Mouse (Mus musculus) liver, postnatal 0 days (tissue): ENCODE measurements around the gene Slc25a12. TPM values are rescaled to one million over a fixed set of nuclear protein-coding genes. Genes with fewer than 3 reads are reported as not detected.
A peak's percentile ranks its signal among the peaks of the same experiment; 100 is the strongest.

Source experiments
- ATAC-seq: fragments of 200-750 bp; cut with Nextera tagmentation; 2 replicates; pipeline ENCODE4 v1.8.0; 2017; ENCODE audit warnings: mild to moderate bottlenecking, moderate library complexity
- DNase-seq: peaks from one replicate; pipeline ENCODE4 v3.0.0-alpha.2; 2016
- H3K27ac ChIP-seq: fragments of 300-500 bp; sonication (generic); 2 replicates; pipeline ENCODE4 v1.5.1; 2014; ENCODE audit warnings: antibody characterized with exemption, moderate library complexity, mild to moderate bottlenecking, low read depth
- H3K27me3 ChIP-seq: fragments of 300-500 bp; sonication (generic); 2 replicates; pipeline ENCODE4 v1.6.1; 2014; ENCODE audit warnings: low read length, control low read depth, mixed read lengths; ENCODE audit not compliant: insufficient read depth
- H3K36me3 ChIP-seq: fragments of 300-500 bp; sonication (generic); replicated peaks from 2 replicates; pipeline ENCODE4 v1.6.1; 2014; ENCODE audit warnings: mild to moderate bottlenecking, control low read depth, low read length, moderate library complexity, mixed read lengths; ENCODE audit not compliant: insufficient read depth
- H3K4me1 ChIP-seq: fragments of 300-500 bp; sonication (generic); 2 replicates; pipeline ENCODE4 v1.6.1; 2014; ENCODE audit warnings: antibody characterized with exemption, mild to moderate bottlenecking, control low read depth; ENCODE audit not compliant: insufficient read depth
- H3K4me2 ChIP-seq: fragments of 300-500 bp; sonication (generic); 2 replicates; pipeline ENCODE4 v1.6.1; 2014; ENCODE audit warnings: low read depth, mild to moderate bottlenecking, low read length, moderate library complexity, mixed read lengths
- H3K4me3 ChIP-seq: fragments of 300-500 bp; sonication (generic); 2 replicates; pipeline ENCODE4 v1.5.1; 2014; ENCODE audit warnings: low read depth, low read length
- H3K9ac ChIP-seq: fragments of 300-500 bp; sonication (generic); replicated peaks from 2 replicates; pipeline ENCODE4 v1.6.1; 2014; ENCODE audit warnings: mild to moderate bottlenecking, moderate library complexity
- H3K9me3 ChIP-seq: fragments of 300-500 bp; sonication (generic); 2 replicates; pipeline ENCODE4 v1.6.1; 2016; ENCODE audit warnings: mild to moderate bottlenecking, control low read depth, low read length, mixed read lengths
- CTCF ChIP-seq: sonication (generic); IDR thresholded peaks from 2 replicates; pipeline ENCODE4 v1.5.1; 2016; ENCODE audit warnings: antibody characterized with exemption, low read depth
- EP300 ChIP-seq: IDR thresholded peaks from 2 replicates; pipeline ENCODE4 v1.6.1; 2016; ENCODE audit warnings: antibody characterized with exemption, low read depth, mild to moderate bottlenecking
- WGBS: fragments of 180-500 bp; shearing (Covaris S2); extraction: QIAGEN DNeasy Blood & Tissue Kit; methylation state at CpG from one replicate; pipeline ENCODE4 v1.1.7; 2014; ENCODE audit not compliant: insufficient replicate concordance; 5-methylcytosine and 5-hydroxymethylcytosine counted together
- polyA plus RNA-seq: library from polyadenylated mRNA; unstranded; fragments of >200 nt; fragmentation: Nextera tagmentation; extraction: Ambion mirVana; gene quantifications from 2 replicates; pipeline ENCODE4 v1.2.1, GENCODE M21; 2015

Slc25a12 gene
- polyA plus RNA-seq, 1 experiment from 2014 or later = 21.0 TPM

- 81% methylated on average over 5 of the region's 5 CpGs for WGBS
- Histone ChIP-seq H3K27ac (no peak overlapping the region), H3K4me3 (no peak overlapping the region), H3K9ac (no peak overlapping the region), H3K4me1 (no peaks in the 10 kb centered on the region), H3K36me3 (peaks cover 14% of the 10 kb centered on the region), H3K27me3 (no peaks in the 10 kb centered on the region), H3K9me3 (no peaks in the 10 kb centered on the region), H3K4me2 (no peak overlapping the region)
- DNase-seq = no peak
- TF ChIP-seq CTCF (no peak), EP300 (no peak)
- ATAC-seq = no peak
Measured at GRCm38 (mm10) chr2:71291566-71291965, 76.0 kb downstream of the Slc25a12 start.

- Histone ChIP-seq H3K4me2 (no peak overlapping the region), H3K9ac (no peak overlapping the region), H3K4me3 (no peak overlapping the region), H3K36me3 (peaks cover 14% of the 10 kb centered on the region), H3K27me3 (no peaks in the 10 kb centered on the region), H3K9me3 (no peaks in the 10 kb centered on the region), H3K4me1 (no peaks in the 10 kb centered on the region), H3K27ac (no peak overlapping the region)
- ATAC-seq (no peak), DNase-seq (no peak)
- WGBS = 78% methylated on average over 6 of the region's 6 CpGs
- TF ChIP-seq CTCF (no peak), EP300 (no peak)
Measured at GRCm38 (mm10) chr2:71290107-71290775, 77.3 kb downstream of the Slc25a12 start.

- TF ChIP-seq EP300 (no peak), CTCF (no peak)
- H3K4me1 ChIP-seq = no peaks in the 10 kb centered on the region
- no peaks in the 10 kb centered on the region for H3K9me3 ChIP-seq
- no peak overlapping the region for H3K27ac ChIP-seq
- H3K36me3 ChIP-seq = peaks cover 22% of the 10 kb centered on the region
- H3K4me2 ChIP-seq = no peak overlapping the region
- H3K9ac ChIP-seq = no peak overlapping the region
- no peak overlapping the region for H3K4me3 ChIP-seq
- no peak for DNase-seq
- ATAC-seq = no peak
- 80% methylated on average over 1 of the region's 1 CpGs for WGBS
- no peaks in the 10 kb centered on the region for H3K27me3 ChIP-seq
Measured at GRCm38 (mm10) chr2:71281981-71282380, 85.6 kb downstream of the Slc25a12 start.

GRCm38 (mm10) chr2:71278791-71279775 lies 88.5 kb downstream of the Slc25a12 start:
- Histone ChIP-seq H3K4me3 (no peak overlapping the region), H3K9ac (no peak overlapping the region), H3K36me3 (peaks cover 30% of the 10 kb centered on the region), H3K9me3 (no peaks in the 10 kb centered on the region), H3K27me3 (no peaks in the 10 kb centered on the region), H3K27ac (no peak overlapping the region), H3K4me1 (no peaks in the 10 kb centered on the region), H3K4me2 (no peak overlapping the region)
- no peak for DNase-seq
- WGBS = 85% methylated on average over 23 of the region's 23 CpGs
- no peak for ATAC-seq
- TF ChIP-seq EP300 (no peak), CTCF (no peak)

- DNase-seq (no peak), ATAC-seq (no peak)
- H3K4me3 ChIP-seq = no peak overlapping the region
- no peaks in the 10 kb centered on the region for H3K27me3 ChIP-seq
- H3K4me2 ChIP-seq = no peak overlapping the region
- no peaks in the 10 kb centered on the region for H3K9me3 ChIP-seq
- no peaks in the 10 kb centered on the region for H3K4me1 ChIP-seq
- WGBS = 85% methylated on average over 7 of the region's 7 CpGs
- TF ChIP-seq EP300 = no peak
- TF ChIP-seq CTCF = no peak
- no peak overlapping the region for H3K27ac ChIP-seq
- H3K9ac ChIP-seq = no peak overlapping the region
- peaks cover 22% of the 10 kb centered on the region for H3K36me3 ChIP-seq
Measured at GRCm38 (mm10) chr2:71275734-71276133, 91.8 kb downstream of the Slc25a12 start.

GRCm38 (mm10) chr2:71273955-71274679 lies 93.4 kb downstream of the Slc25a12 start:
- H3K9me3 ChIP-seq = no peaks in the 10 kb centered on the region
- no peak overlapping the region; the same call in 1 of the 2 replicates for H3K9ac ChIP-seq
- no peaks in the 10 kb centered on the region for H3K4me1 ChIP-seq
- H3K4me2 ChIP-seq = peak overlapping the region; percentile 45
- no peak for TF ChIP-seq CTCF
- no peak for TF ChIP-seq EP300
- H3K27ac ChIP-seq = no peak overlapping the region
- no peaks in the 10 kb centered on the region for H3K27me3 ChIP-seq
- H3K4me3 ChIP-seq = peak overlapping the region; percentile 21
- peak; percentile 64 for ATAC-seq
- WGBS = 31% methylated on average over 23 of the region's 23 CpGs
- DNase-seq = peak; percentile 70
- H3K36me3 ChIP-seq = peaks cover 18% of the 10 kb centered on the region
